Mouse (Mus musculus) left cerebral cortex, adult 2 months (tissue): ENCODE results near the gene Zfand6. TPM values are rescaled to one million over a fixed set of nuclear protein-coding genes. Genes with fewer than 3 reads are reported as not detected.

Source experiments
- DNase-seq, 2 experiments: peaks; one replicate each; pipeline ENCODE4 v3.0.0; 2021 to 2022; ENCODE audit warnings: low spot score in 2 of 2, mixed read lengths in 1 of 2; ENCODE audit errors: extremely low spot score in 1 of 2
- H3K27ac ChIP-seq: fragments of 200-600 bp; 2 replicates; pipeline ENCODE4 v1.8.1; 2022
- H3K4me3 ChIP-seq: fragments of 200-600 bp; 2 replicates; pipeline ENCODE4 v1.8.1; 2022
- CTCF ChIP-seq: fragments of 200-600 bp; IDR thresholded peaks from 2 replicates; pipeline ENCODE4 v1.8.1; 2022; ENCODE audit warnings: antibody characterized with exemption, mild to moderate bottlenecking, moderate library complexity
- intact Hi-C: fragments of 180-260 bp; cut with DNase I; formaldehyde crosslinking; loops from one replicate; pipeline ENCODE4 v1.15.1; 2025
- total RNA-seq, 2 experiments: library from RNA; stranded (reverse); gene quantifications; 2 replicates each; pipeline ENCODE4 v1.2.3; 2021

Zfand6 gene
- total RNA-seq, 2 experiments from 2014 or later: 66.5 to 67.3 TPM

GRCm38 (mm10) chr7:84586360-84587100, 103.2 kb downstream of the Zfand6 start:
- intact Hi-C loops: no loop called here

GRCm38 (mm10) chr7:84585086-84585485, 104.7 kb downstream of the Zfand6 start:
- DNase-seq: peak in 1 of 2 experiments; percentile 6
- H3K4me3 ChIP-seq: no peak overlapping the region
- H3K27ac ChIP-seq: no peak overlapping the region
- no peak for TF ChIP-seq CTCF
- intact Hi-C loops: no loop called here

More at GRCm38 (mm10) chr7:84586360-84587100, 103.2 kb downstream of the Zfand6 start:
- peak overlapping the region; percentile 40; the same call in 1 of the 2 replicates for H3K27ac ChIP-seq
- no peak for TF ChIP-seq CTCF
- H3K4me3 ChIP-seq: no peak overlapping the region
- DNase-seq: peak in 1 of 2 experiments; percentile 3

- DNase-seq: peak in 1 of 2 experiments; percentile 20
- H3K4me3 ChIP-seq: no peak overlapping the region
- intact Hi-C loops: loop anchor here (5.0 kb wide), 1 partner anchor 132 kb away; no protein-coding TSS in a partner anchor
- H3K27ac ChIP-seq: no peak overlapping the region; the same call in 1 of the 2 replicates
- TF ChIP-seq CTCF: no peak
Observed at GRCm38 (mm10) chr7:84579769-84580168, 110.0 kb downstream of the Zfand6 start.

GRCm38 (mm10) chr7:84578841-84579240, 110.9 kb downstream of the Zfand6 start:
- peak overlapping the region; percentile 48 for H3K27ac ChIP-seq
- peak in 1 of 2 experiments; percentile 40 for DNase-seq

GRCm38 (mm10) chr7:84577034-84577433, 112.7 kb downstream of the Zfand6 start:
- intact Hi-C loops: loop anchor here (5.0 kb wide), 1 partner anchor 130 kb away; no protein-coding TSS in a partner anchor
- Histone ChIP-seq H3K4me3 (no peak overlapping the region), H3K27ac (no peak overlapping the region)
- TF ChIP-seq CTCF: no peak
- DNase-seq: no peak

More at GRCm38 (mm10) chr7:84578841-84579240, 110.9 kb downstream of the Zfand6 start:
- no peak for TF ChIP-seq CTCF
- intact Hi-C loops: loop anchor here (5.0 kb wide), 1 partner anchor 132 kb away; no protein-coding TSS in a partner anchor
- H3K4me3 ChIP-seq: no peak overlapping the region

- intact Hi-C loops: no loop called here
- no peak overlapping the region for H3K4me3 ChIP-seq
- TF ChIP-seq CTCF: no peak
- DNase-seq: peak in 1 of 2 experiments; percentile 4
- H3K27ac ChIP-seq: no peak overlapping the region
Observed at GRCm38 (mm10) chr7:84566200-84566599, 123.6 kb downstream of the Zfand6 start.

- no peak overlapping the region for H3K4me3 ChIP-seq
- DNase-seq: no peak
- no peak for TF ChIP-seq CTCF
Observed at GRCm38 (mm10) chr7:84564236-84564635, 125.5 kb downstream of the Zfand6 start.

More at GRCm38 (mm10) chr7:84564236-84564635, 125.5 kb downstream of the Zfand6 start:
- intact Hi-C loops: no loop called here
- H3K27ac ChIP-seq: no peak overlapping the region

Other genes starting within 250 kb of the Zfand6 start
- gene Gm2115, start 161.0 kb downstream of the Zfand6 start, total RNA-seq: 1 to 10 TPM; 5.0 to 5.1 TPM
- 10 to 100 TPM; 17.3 to 20.8 TPM for gene Fah, start 83.2 kb downstream of the Zfand6 start, total RNA-seq
- not detected for gene Olfr291, start 163.6 kb upstream of the Zfand6 start, total RNA-seq